ENCODE assay signal across 1 mouse cellular context in genomic region chr3:87833482-87833881, GRCm38 (mm10).
TF ChIP-seq lines count a peak whose summit lies in the region.

No protein-coding gene starts in this region.

TF ChIP-seq in MEL, 35 proteins besides CTCF, POLR2A, EP300 and RAD21:
- TF ChIP-seq SMC3 (IDR thresholded peaks at IDR 0.05; ENCODE audit: low read depth, low read length) (peak; percentile 38), HCFC1 (IDR thresholded peaks at IDR 0.05; ENCODE audit: low read depth, low read length) (no peak)
